Mouse (Mus musculus): ENCODE results near the gene Alyref. TPM values are rescaled to one million over a fixed set of nuclear protein-coding genes. Genes with fewer than 3 reads are reported as not detected.

The Alyref gene
- polyA plus RNA-seq, 1 experiment: 218 TPM

DNA sequence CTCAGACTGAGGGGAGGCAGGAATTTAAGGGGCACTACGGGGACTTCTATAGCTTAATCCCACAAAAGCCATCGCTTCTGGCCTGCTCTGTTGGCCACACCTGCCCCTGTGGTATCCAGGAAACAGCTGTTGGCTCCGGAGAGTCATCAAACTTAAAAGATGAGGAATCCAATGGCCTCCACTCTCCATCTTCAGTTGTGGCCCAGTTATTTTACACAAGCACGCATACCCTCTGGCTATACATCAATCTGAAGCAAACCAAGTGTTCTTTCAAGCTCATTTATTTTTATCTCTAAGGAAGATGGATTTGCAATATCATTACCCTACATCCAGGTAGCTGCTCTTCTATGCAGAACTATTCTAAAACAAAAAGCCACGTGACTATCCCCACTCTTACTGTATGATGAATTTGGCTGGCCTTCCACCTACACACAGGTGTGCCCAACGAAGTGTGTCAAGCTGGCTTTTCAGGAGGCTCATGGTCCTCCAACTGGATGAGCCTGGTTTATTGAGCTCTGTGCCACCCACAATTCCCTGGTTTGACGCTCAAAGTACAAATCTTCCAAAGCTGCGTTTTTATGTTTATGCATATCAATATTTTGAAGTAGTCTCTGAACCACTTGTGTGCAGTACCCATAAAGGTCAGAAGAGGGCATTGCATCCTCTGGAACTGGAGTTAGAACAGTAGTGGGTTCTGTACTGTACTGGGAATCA lies 15.7 kb downstream of the Alyref start:
- Histone ChIP-seq H3ac (ENCODE audit: control insufficient read depth, insufficient read length, low read depth) (no peak overlapping the region), H3K36me3 (ENCODE audit: control insufficient read depth, insufficient read depth) (peaks cover 73% of the 10 kb centered on the region), H3K4me3 (ENCODE audit: insufficient read depth, poor library complexity, severe bottlenecking) (no peak overlapping the region), H3K79me2 (ENCODE audit: control insufficient read depth, insufficient read depth) (peaks cover 45% of the 10 kb centered on the region), H3K79me3 (ENCODE audit: low read depth) (peaks cover 24% of the 10 kb centered on the region), H3K27me3 (ENCODE audit: control insufficient read depth, insufficient read depth, insufficient read length) (no peaks in the 10 kb centered on the region)
- TF ChIP-seq CEBPB (IDR thresholded peaks at IDR 0.05; ENCODE audit: low read depth) (no peak), CTCF (IDR thresholded peaks at IDR 0.05; ENCODE audit: control insufficient read depth, insufficient read depth, insufficient read length) (no peak), MYOG (IDR thresholded peaks at IDR 0.05; ENCODE audit: control insufficient read depth, extremely low read depth, insufficient read length) (no peak), USF1 (IDR thresholded peaks at IDR 0.05; ENCODE audit: low read depth) (no peak), MAX (IDR thresholded peaks at IDR 0.05) (no peak), MYOD1 (IDR thresholded peaks at IDR 0.05; ENCODE audit: control insufficient read depth, insufficient read length, low read depth) (no peak), FOSL1 (IDR thresholded peaks at IDR 0.05; ENCODE audit: insufficient read depth, low read length, poor library complexity, severe bottlenecking) (no peak)

- H3K27me3 ChIP-seq (ENCODE audit: control insufficient read depth, insufficient read depth, insufficient read length): no peaks in the 10 kb centered on the region
- peaks cover 73% of the 10 kb centered on the region for H3K36me3 ChIP-seq (ENCODE audit: control insufficient read depth, insufficient read depth)
- peak within 1 kb of the TSS; percentile 69 for H3ac ChIP-seq (ENCODE audit: control insufficient read depth, insufficient read length, low read depth)
- H3K79me2 ChIP-seq (ENCODE audit: control insufficient read depth, insufficient read depth): peaks cover 45% of the 10 kb centered on the region
- peak within 1 kb of the TSS; percentile 97 for H3K4me3 ChIP-seq (ENCODE audit: insufficient read depth, poor library complexity, severe bottlenecking)
- peak; percentile 99 for TF ChIP-seq MAX (IDR thresholded peaks at IDR 0.05)
- TF ChIP-seq CTCF (IDR thresholded peaks at IDR 0.05; ENCODE audit: control insufficient read depth, insufficient read depth, insufficient read length): peak; percentile 14
- TF ChIP-seq USF1 (IDR thresholded peaks at IDR 0.05; ENCODE audit: low read depth): no peak
- peaks cover 24% of the 10 kb centered on the region for H3K79me3 ChIP-seq (ENCODE audit: low read depth)
These were observed 16.5 kb downstream of the Alyref start, which contains the start of gene Arhgdia for GRCm38 (mm10) chr11:120581490-120582267. Gene Arhgdia, minus strand, starts transcription at chr11:120581624.

DNA sequence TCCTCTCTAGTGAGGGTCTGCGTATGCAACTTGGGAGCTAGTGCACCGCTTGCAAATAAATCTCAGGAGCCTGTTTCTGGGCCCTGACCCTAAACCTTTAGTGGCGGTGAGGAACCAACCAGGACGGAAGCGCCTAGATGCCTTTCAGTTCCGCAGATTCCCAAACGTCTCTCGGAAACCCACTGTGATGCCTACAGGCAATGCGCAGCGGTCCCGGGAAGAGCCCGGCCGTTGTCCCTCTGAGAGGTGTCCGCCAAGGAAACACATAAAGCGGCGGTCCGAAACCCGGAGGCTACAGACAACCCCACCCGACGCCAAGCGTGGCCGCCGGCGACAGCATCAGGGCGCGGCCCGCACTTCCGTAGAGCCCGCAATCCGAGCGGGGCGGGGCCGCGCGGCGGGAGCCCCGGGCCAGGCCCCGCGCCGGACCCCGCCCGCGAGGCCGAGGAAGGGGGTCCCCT lies 17.3 kb downstream of the Alyref start:
- H3K27me3 ChIP-seq (ENCODE audit: control insufficient read depth, insufficient read depth, insufficient read length): no peaks in the 10 kb centered on the region
- peaks cover 72% of the 10 kb centered on the region for H3K36me3 ChIP-seq (ENCODE audit: control insufficient read depth, insufficient read depth)
- peaks cover 45% of the 10 kb centered on the region for H3K79me2 ChIP-seq (ENCODE audit: control insufficient read depth, insufficient read depth)
- H3K79me3 ChIP-seq (ENCODE audit: low read depth): peaks cover 24% of the 10 kb centered on the region
- peak overlapping the region; percentile 97 for H3K4me3 ChIP-seq (ENCODE audit: insufficient read depth, poor library complexity, severe bottlenecking)
- TF ChIP-seq CEBPB (IDR thresholded peaks at IDR 0.05; ENCODE audit: low read depth): no peak
- no peak for TF ChIP-seq FOSL1 (IDR thresholded peaks at IDR 0.05; ENCODE audit: insufficient read depth, low read length, poor library complexity, severe bottlenecking)
- no peak for TF ChIP-seq USF1 (IDR thresholded peaks at IDR 0.05; ENCODE audit: low read depth)
- no peak for TF ChIP-seq MYOG (IDR thresholded peaks at IDR 0.05; ENCODE audit: control insufficient read depth, extremely low read depth, insufficient read length)
- TF ChIP-seq MYOD1 (IDR thresholded peaks at IDR 0.05; ENCODE audit: control insufficient read depth, insufficient read length, low read depth): no peak
- no peak for TF ChIP-seq MAX (IDR thresholded peaks at IDR 0.05)
- TF ChIP-seq CTCF (IDR thresholded peaks at IDR 0.05; ENCODE audit: control insufficient read depth, insufficient read depth, insufficient read length): no peak
- peak overlapping the region; percentile 69 for H3ac ChIP-seq (ENCODE audit: control insufficient read depth, insufficient read length, low read depth)

DNA sequence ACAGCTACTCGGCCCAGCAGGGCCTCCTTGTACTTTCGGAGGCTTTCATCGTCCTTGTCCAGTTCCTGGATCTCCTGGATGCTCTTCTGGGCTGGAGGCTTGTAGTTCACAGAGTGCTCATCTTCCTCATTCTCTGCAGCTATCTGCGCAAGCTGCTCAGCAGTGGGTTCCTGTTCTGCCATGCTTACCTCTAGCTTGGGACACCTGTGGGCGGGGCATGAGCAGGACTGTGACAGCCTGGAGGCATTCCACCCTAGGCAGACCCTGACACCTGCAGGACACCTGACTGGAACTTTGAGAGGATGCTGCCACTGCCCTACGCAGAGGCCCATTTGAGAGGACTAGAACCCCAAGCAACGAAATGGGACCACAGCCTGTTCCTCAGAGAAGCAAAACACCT lies 18.0 kb downstream of the Alyref start:
- Histone ChIP-seq H3K79me2 (ENCODE audit: control insufficient read depth, insufficient read depth) (peaks cover 45% of the 10 kb centered on the region), H3K79me3 (ENCODE audit: low read depth) (peaks cover 24% of the 10 kb centered on the region), H3K36me3 (ENCODE audit: control insufficient read depth, insufficient read depth) (peaks cover 65% of the 10 kb centered on the region), H3K4me3 (ENCODE audit: insufficient read depth, poor library complexity, severe bottlenecking) (peak overlapping the region; percentile 97), H3K27me3 (ENCODE audit: control insufficient read depth, insufficient read depth, insufficient read length) (no peaks in the 10 kb centered on the region), H3ac (ENCODE audit: control insufficient read depth, insufficient read length, low read depth) (peak overlapping the region; percentile 69)
- TF ChIP-seq CEBPB (IDR thresholded peaks at IDR 0.05; ENCODE audit: low read depth) (no peak), CTCF (IDR thresholded peaks at IDR 0.05; ENCODE audit: control insufficient read depth, insufficient read depth, insufficient read length) (no peak), MYOG (IDR thresholded peaks at IDR 0.05; ENCODE audit: control insufficient read depth, extremely low read depth, insufficient read length) (no peak), MAX (IDR thresholded peaks at IDR 0.05) (no peak), FOSL1 (IDR thresholded peaks at IDR 0.05; ENCODE audit: insufficient read depth, low read length, poor library complexity, severe bottlenecking) (no peak), MYOD1 (IDR thresholded peaks at IDR 0.05; ENCODE audit: control insufficient read depth, insufficient read length, low read depth) (no peak), USF1 (IDR thresholded peaks at IDR 0.05; ENCODE audit: low read depth) (no peak)

- H3ac ChIP-seq (ENCODE audit: control insufficient read depth, insufficient read length, low read depth): peak overlapping the region; percentile 55
- no peak for TF ChIP-seq MYOD1 (IDR thresholded peaks at IDR 0.05; ENCODE audit: control insufficient read depth, insufficient read length, low read depth)
- no peak for TF ChIP-seq CEBPB (IDR thresholded peaks at IDR 0.05; ENCODE audit: low read depth)
- TF ChIP-seq CTCF (IDR thresholded peaks at IDR 0.05; ENCODE audit: control insufficient read depth, insufficient read depth, insufficient read length): peak; percentile 48
- peaks cover 49% of the 10 kb centered on the region for H3K79me2 ChIP-seq (ENCODE audit: control insufficient read depth, insufficient read depth)
- H3K79me3 ChIP-seq (ENCODE audit: low read depth): peaks cover 24% of the 10 kb centered on the region
- peak overlapping the region; percentile 97 for H3K4me3 ChIP-seq (ENCODE audit: insufficient read depth, poor library complexity, severe bottlenecking)
- H3K27me3 ChIP-seq (ENCODE audit: control insufficient read depth, insufficient read depth, insufficient read length): no peaks in the 10 kb centered on the region
- peaks cover 61% of the 10 kb centered on the region for H3K36me3 ChIP-seq (ENCODE audit: control insufficient read depth, insufficient read depth)
These were observed 18.7 kb downstream of the Alyref start for GRCm38 (mm10) chr11:120579316-120580107.
